Mouse (Mus musculus) adrenal gland, postnatal 36 days (tissue): ENCODE measurements around the gene Fam20c. TPM values are rescaled to one million over a fixed set of nuclear protein-coding genes. Genes with fewer than 3 reads are reported as not detected.

ENCODE experiments used
- DNase-seq, 2 experiments: peaks; one replicate each; pipeline ENCODE4 v3.0.0; 2021; ENCODE audit warnings: mixed read lengths in 1 of 2
- total RNA-seq, 2 experiments: library from RNA; stranded (reverse); gene quantifications; 2 replicates each; pipeline ENCODE4 v1.2.3; 2021

Gene Fam20c
- total RNA-seq, 2 experiments from 2014 or later, result 12.2 to 12.5 TPM

DNA sequence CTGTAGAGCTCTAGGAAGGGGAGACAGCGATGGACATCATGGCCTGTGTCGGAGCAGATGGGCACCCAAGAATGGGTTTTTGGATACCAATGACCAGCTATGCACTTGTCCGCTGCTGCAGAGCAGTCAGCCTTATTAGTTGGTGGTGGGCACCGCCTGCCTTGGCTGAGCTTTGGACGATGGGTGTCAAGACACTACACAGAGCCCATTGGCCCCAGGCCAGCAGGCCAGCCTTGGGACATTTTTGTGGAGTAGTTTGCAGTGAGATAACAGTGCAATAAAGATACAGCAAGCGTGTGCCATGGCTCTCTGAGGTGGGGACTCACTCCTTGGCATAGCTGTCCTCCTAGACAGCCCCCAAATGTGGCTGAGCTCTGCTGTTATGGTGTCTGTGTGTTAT lies 55.5 kb downstream of the Fam20c start:
- DNase-seq, result peak; percentile 18 to 28

DNA sequence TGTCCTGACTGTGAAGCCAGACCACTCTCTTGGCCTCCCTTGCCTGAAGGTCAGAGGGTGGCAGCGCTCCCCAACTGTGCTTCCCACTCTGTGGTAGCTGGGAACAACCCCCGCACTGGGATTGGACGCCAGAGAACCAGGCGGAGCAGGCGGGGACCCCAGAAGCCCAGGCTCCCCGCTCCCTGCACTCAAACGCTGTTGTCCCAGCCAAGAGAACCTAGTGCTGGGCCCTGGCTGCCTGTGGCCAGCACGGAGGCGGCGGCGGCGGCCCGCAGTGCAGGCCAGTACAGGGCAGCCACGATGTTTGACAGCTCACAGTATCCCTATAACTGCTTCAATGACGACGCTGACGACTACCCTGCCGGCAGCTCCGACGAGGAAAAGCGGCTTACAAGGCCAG lies 65.5 kb downstream of the Fam20c start, which contains the start of gene Gm5294:
Gm5294 (plus strand) TSS at position 301 of the 400 bp plus-strand sequence.
- no peak for DNase-seq

DNA sequence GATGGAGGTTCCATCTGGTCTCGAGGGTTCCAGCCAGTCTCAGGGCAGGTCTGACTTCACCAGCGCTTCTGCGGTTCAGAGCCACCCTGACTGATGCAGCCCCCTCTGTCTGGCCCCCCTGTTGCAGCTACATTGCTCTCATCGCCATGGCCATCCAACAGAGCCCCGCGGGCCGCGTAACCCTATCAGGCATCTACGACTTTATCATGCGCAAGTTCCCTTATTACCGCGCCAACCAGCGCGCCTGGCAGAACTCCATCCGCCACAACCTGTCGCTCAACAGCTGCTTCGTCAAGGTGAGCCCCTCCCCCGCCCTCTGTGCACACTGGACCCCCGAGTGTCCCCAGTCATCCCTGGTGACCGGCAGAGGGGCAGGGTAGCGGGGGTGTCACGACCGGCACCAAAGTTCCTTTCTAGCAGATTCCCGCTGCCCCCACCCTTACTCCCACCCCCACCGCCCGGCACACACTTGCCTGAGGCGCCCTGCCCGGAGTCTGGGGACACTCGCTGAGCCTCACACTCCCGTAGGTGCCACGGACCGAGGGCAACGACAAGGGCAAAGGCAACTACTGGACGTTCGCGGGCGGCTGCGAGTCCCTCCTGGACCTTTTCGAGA lies 66.5 kb downstream of the Fam20c start:
- DNase-seq, result peak in 1 of 2 experiments; percentile 19

DNA sequence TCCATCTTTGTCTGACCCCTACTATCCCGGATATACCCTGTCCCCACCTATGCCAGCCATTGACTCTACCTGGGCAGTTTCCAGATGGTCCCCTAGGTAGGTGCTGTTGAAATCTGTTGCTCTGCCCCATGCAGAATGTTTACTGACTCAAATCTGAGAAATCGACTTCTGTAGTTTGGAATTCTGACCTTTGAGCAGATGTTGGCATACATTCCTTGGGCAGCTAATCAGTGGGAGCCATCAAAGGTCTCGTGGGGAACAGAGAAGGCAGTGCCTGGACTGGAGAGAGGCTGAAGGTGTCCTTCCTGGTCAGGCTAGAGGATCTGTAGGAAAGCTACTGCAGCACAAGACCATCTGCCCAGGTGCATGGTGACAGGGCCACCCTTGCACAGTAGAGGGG lies 70.8 kb downstream of the Fam20c start:
- no peak for DNase-seq

DNA sequence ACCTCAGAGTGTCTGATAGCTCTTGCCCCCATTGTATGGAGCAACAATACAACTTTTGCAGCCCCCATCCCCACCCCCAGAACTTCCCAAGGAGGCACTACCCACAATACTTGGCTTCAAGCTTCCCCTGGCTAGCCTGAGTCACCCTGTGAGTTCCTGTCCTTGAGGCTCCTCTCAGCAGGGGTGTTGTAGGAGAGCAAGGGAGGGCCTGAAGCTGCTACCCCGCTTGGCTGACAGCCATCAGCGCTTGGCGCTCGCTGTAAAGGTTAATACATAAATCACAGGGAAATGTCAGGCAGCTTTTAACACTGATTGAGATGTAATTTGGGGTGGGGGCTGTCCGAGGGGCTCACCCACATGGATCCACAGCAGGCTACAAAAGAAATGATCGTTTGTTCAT lies 79.1 kb downstream of the Fam20c start:
- DNase-seq, result peak; percentile 80 to 82

DNA sequence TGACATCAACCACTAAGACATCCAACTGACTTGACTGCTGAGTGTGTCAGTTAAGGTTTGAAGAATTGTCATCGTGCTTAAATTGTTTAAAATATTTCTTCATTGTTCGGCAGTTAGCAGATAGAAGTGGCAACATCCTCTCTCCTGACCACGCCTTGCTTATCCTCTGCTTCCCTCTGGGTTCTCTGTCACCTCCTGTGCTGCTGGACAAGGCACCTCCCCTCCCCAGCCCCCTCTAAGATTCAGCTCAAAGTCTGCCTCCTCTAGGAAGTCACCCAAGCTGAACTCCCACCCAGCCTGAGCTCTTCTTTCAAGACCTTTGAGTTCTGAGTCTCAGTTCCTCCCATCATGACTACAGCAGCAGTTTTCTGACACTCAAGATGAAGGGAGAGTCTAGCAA lies 80.6 kb downstream of the Fam20c start:
- DNase-seq, result no peak

DNA sequence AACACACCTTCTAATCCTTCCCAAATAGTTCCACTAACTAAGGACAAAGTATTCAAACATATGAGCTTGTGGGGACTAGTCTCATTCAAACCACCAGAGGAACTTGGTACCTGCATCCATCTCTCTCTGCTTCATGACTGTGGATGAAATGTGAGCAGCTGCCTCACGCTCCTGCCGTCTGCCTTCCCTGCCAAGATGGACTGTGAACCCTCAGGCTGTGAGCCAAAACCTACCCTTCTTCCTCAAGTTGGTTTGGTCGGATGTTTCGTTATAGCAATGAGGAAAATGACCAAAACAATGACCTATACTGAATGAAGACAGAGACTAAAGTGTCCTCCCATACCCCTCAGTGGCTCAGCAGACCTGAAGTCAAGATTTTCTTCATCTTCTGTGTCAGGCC lies 86.7 kb downstream of the Fam20c start:
- DNase-seq, result no peak

DNA sequence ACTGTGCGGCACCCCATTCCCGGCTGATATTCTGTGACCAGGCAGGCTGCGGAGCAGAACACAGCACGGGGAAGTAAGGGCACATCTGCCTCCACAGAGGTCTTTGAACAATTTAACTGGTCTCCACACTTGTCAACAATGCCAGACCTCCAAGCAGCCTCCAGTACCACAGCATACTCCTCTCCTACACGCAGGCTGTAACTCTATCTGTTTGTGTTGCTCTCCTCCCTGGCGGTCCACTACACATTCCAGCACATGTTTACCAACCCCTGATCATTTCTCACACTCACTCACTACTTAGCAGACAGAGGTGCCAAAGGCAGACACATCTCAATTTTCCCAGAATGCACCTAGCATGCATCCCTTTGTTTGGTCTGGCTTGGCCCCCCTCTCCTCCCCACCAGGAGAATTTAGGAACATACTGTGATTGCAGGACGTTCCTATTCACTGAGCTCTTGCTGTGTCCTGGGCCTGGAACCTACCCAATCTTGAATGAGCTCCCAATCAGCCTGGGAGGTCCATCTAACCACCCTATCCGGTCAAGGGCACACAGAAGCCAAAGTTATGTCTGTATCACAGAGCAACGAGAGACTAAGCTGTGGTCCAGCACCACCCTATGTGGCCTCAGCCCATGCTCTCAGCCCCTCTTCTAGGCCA lies 89.0 kb downstream of the Fam20c start:
- no peak for DNase-seq

DNA sequence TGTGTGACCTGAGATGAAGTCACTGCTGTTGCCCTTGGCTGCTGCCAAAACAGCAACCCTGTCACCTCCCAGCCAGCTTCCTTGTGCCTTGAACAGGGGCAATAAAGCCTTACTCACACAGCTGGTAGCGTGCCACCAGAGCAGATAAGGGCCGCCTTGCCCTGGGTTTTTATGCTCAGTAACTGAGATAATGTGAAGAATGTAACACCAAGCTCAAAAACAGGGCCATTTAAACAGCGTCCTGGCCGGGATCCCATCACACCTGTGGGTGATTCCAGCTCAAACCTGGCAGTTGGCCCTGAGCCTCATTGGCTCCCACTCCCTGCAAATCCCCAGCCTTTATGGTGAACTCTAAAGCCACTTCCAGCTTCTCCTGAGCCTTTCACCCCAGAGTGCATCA lies 92.2 kb downstream of the Fam20c start:
- DNase-seq, result peak; percentile 81 to 89

DNA sequence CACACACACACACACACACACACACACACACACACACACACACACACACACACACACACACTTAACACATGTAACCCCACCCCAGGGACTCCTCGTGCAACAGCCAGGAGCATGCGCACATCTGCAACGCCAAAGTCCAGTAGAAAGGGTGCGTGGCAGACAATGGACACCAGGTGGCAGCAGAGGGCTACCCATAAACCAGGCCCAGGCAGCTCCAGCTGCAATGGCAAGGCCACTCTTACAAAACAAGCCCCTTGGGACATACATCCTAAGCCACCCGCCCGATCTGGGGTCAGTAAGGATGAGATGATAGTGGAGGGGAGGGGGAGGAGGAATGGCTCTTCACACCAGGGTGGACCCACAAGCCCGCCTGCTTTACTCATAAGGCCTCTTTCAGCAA lies 93.8 kb downstream of the Fam20c start:
- DNase-seq, result peak; percentile 89 to 90

DNA sequence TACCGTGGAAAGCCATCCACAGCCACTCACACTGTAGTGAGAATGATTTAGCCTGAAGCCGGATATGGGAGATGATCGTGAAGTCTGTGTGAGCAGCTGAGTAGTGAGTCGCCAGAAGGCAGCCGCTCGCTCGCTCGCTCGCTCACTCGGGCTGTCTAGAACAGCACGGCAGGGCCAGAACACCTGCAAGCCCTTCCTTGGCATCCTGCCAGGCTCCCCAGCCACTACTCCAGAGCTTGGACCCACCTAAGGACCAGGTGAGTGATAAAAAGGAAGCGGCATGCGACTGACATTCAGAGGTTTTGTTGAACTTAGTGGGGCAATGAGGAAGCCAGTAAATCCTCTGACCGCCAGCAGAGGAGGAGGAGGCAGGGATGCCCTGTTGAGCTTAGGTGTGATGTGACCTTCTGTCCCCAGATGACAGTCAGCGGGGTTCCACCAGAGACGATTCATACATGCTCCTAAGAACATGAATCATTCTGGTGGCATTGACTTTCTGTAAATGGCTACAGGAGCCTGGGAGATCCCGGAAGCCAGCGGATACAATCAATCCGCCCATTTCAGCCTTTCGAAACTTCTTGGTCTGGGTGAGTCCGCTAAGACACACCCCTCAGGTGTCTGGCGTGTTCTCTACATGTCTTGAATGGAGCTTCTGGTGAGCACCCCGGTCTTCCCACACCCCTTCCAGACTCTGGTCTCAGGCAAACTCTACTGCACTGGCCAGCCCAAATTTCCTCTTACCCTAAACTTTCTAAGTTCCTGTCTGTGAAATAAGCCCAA lies 95.6 kb downstream of the Fam20c start:
- DNase-seq, result no peak

DNA sequence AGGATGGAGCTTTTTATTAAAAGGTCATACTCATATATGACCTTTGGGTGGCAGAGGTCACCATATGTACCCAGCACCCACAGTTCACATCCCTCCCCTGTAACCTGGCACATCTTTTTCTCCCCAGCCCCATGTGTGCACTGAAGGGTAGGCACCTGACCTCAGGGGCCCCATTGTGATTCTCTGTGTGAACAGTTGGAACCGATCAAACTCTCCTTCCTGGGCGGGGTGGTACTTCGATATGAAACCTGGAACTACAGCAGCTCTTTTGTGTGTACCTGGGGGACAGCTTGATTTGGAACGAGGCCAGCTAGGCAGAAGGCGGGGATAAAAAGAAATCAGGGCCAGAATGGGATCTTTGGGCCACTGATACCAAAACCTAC lies 96.1 kb downstream of the Fam20c start:
- no peak for DNase-seq

DNA sequence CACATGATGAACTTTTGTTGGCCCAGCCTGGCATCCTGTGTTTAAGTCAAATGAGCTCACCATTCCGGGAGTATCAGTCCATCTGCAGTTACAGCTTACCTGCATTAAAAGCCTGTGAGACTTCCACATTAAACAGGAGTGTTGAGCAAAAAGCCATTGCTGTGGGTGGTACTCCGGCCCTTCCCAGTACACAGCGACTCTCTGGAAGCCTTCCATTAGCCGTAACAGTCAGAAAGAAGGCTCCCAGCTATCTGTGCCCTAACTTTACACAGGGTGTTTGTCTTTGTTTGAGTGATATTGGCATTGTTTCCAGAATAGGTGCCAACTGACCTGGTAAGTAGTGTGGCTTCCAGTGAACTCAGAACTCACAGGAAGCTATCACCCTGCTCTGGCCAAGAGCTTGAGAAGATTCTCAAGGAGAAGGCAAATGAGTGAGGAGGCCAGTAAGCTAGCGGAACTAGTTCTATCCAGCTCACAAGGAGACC lies 97.0 kb downstream of the Fam20c start:
- no peak for DNase-seq

DNA sequence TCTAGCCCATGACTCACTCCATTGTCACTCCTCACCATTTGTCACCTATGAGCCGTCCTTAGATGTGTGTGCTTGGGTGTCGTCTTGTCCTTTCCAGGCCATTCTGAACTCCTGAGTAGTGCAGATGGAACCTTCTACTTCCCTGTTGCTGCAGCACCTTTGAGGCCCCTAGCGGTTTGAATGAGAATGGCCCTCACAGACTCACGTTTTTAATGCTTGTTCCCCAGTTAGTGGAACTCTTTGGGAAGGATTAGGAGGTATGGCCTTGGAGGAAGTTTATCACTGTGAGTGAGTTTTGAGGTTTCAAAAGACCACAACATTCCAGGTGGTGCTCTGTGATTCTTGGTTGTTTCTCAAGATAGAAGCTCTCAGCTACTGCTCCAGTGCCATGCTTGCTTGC lies 97.8 kb downstream of the Fam20c start:
- DNase-seq, result no peak

DNA sequence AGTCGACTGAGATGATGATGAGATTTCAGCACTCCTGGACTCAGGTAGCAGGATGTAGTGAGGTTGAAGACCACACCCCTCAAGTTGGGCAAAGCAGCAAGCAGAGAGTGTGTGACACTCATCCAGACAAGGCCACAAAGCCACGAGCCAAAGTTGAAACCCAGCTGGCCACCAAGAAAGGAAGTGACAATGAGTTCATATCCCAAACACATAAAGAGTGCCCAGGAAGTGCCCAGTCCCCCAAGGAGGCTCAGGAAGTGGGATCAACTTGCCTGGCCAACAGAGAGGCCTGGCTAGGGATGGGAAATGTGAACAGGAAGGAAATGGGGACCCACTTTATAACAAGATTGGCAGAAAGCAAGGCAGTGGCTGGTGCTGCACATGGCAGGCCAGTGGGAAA lies 99.0 kb downstream of the Fam20c start:
- DNase-seq, result no peak

DNA sequence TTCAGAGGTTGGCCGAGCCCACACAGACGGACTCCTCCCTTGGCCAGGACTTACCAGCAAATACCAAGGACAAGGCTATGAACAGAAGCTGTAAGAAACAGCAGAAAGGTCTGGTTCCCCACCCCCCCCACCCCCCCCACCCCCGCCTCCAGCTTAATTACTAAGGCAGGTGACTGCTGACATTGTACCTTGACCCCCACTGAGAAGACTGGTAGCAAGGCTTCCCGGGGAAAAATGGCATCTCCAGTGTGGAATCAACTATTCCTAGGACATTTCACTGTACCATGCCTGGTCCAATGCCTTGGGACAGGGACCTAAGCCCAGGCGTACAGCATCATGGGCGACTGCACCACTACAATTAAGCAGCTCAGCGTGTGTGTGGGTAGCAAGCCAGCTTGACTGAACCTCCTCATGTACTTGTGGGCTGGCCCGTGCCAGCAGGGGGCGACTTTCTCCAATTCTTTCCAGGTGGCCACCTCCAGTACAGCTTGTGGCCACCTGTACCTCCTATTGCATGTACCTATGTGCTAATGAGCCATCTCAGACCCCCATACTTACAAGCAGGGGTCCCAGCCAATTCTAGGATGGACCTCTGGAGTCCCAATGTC lies 102.8 kb downstream of the Fam20c start:
- peak; percentile 86 to 93 for DNase-seq

DNA sequence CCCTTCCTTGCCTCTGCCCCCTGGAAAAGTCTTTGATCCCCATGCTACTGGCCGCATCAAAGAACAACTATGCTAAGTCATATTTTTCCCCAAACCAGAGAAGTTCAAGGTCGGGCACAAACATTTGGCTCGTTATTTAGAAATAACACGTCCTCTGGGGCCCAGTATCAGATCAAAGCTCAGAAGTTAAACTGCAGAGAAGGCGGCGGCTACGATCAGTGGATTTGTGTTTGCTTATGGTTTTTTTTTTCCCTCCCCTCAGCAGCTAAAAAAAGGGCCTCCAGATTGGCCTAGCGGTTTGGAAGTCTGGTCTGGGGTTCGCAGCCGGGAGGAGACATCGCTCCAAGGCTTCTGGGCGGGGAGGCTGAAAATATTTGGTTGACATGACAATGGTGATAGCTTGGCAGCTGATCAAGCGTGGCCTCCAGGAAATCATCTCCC lies 103.5 kb downstream of the Fam20c start:
- peak; percentile 74 to 81 for DNase-seq

Other genes with a start within 250 kb of the Fam20c start
- gene 1700123K08Rik, start 189.8 kb upstream of the Fam20c start, total RNA-seq, result not detected
- 10 to 100 TPM; 18.7 to 20.8 TPM for gene Zfp68, start 134.8 kb upstream of the Fam20c start, total RNA-seq
- gene A430033K04Rik, start 131.7 kb upstream of the Fam20c start, total RNA-seq, result 1 to 10 TPM; 4.0 to 4.1 TPM
- not detected for gene Gm5294, start 65.6 kb downstream of the Fam20c start, total RNA-seq
- 10 to 100 TPM; 31.1 to 34.3 TPM for gene Pdgfa, start 242.9 kb downstream of the Fam20c start, total RNA-seq